Mouse (Mus musculus): Measurements from ENCODE around the gene Ccnc. TPM values are rescaled to one million over a fixed set of nuclear protein-coding genes. Genes with fewer than 3 reads are reported as not detected.

Ccnc gene
- total RNA-seq (2014; rRNA removed) (29.2 and 39.1 TPM in 2 replicates), polyA plus RNA-seq (2015; fragmentation: Nextera tagmentation; extraction: Ambion mirVana) (59.6 and 63.0 TPM in 2 replicates)

DNA sequence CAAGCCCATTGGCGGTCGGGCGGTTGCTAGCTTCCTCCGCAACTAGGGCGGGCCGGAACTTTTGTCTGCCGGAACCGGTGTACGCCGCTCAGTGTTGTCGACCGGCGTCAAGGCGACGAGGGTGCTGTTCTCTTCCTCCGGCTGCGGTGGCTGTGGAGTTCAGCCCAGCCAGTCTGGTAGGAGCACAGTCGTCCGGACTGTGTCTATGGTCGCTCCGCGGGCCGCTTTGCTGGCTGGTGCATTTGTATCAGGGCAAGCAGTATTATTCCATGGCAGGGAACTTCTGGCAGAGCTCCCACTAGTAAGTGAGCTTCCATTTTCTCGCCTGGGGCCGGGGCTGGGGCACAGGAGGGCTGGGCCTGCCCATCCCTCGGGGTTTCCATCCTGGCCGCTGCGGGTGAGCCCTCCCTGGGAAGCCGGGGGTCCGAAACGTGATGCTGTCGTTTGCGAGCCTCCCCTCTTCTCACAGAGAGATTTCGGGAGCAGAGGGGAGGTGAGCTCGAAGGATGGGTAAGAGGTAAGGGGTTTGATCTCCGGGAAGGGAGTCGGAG is at the start of gene Ccnc:
Ccnc (plus strand) TSS at position 87 of the 551 bp plus-strand sequence.
- H3K4me3 ChIP-seq (ENCODE audit: low read depth, low read length), result peak within 1 kb of the TSS; percentile 89
- no peaks in the 10 kb centered on the region for H3K9me3 ChIP-seq (ENCODE audit: low read length)
- H3K4me1 ChIP-seq (ENCODE audit: insufficient read depth, low read length), result peaks cover 7% of the 10 kb centered on the region; the same call in 1 of the 2 replicates
- WGBS, result under 1% methylated on average over 37 of the region's 37 CpGs
- H3K36me3 ChIP-seq (ENCODE audit: insufficient read depth, low read length), result no peaks in the 10 kb centered on the region
- ATAC-seq (ENCODE audit: low FRiP score) (peak; percentile 97), DNase-seq (ENCODE audit: low spot score) (peak; percentile 97)
- peak within 1 kb of the TSS; percentile 93 for H3K9ac ChIP-seq (replicated peaks; ENCODE audit: low read length, poor library complexity, severe bottlenecking)
- H3K27ac ChIP-seq (ENCODE audit: low read depth, low read length), result peak within 1 kb of the TSS; percentile 83
- no peaks in the 10 kb centered on the region for H3K27me3 ChIP-seq (ENCODE audit: insufficient read depth, low read length)
- TF ChIP-seq CTCF (IDR thresholded peaks at IDR 0.05), result no peak
- peak within 1 kb of the TSS; percentile 69 for H3K4me2 ChIP-seq (ENCODE audit: low read depth, low read length, poor library complexity, severe bottlenecking)

DNA sequence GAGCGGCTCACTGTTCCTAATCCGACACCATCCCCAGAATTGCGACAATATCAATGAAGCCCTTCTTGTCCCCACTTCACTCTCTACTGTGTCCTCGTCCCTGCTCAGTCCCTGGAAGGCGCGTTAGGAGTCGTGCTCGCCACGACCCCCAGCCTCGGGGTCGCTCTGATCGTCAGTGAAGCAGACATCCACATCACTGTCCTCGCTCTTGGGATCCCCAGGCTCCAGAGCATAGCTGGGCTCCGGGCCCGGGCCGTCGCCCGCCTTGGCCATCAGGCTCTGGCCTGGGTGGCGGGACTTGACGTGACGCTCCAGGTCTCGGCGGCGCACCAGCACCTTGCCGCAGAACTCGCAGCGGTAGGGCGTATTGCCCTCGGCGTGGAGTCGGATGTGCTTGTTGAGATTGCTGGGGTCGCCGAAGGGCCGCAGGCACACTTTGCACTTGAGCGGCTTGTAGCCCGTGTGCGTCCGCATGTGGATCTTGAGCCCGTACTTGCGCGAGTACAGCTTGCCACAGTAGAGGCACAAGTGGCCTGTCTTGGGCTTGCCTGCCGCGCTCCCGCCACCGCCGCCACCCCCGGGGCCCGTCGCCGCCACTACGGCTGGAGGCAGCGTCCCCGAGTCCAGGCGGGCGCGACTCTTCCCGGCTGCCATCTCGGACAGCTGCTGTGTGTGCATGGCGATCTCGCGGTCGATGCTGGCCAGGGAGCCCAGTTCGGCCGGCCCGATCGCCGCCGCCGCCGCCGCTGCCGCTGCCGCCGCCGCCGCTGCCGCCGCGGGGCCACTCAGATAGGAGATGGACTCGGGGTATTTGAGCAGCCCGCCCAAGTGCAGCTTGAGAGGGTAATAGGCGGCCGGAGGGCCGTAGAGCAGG is 49.2 kb upstream of the Ccnc start:
- Histone ChIP-seq H3K9me3 (ENCODE audit: low read length) (no peaks in the 10 kb centered on the region), H3K36me3 (ENCODE audit: insufficient read depth, low read length) (no peaks in the 10 kb centered on the region), H3K4me3 (ENCODE audit: low read depth, low read length) (peak overlapping the region; percentile 25), H3K27me3 (ENCODE audit: insufficient read depth, low read length) (peaks cover 80% of the 10 kb centered on the region), H3K27ac (ENCODE audit: low read depth, low read length) (no peak overlapping the region), H3K9ac (replicated peaks; ENCODE audit: low read length, poor library complexity, severe bottlenecking) (no peak overlapping the region), H3K4me1 (ENCODE audit: insufficient read depth, low read length) (no peaks in the 10 kb centered on the region), H3K4me2 (ENCODE audit: low read depth, low read length, poor library complexity, severe bottlenecking) (peak overlapping the region; percentile 36)
- TF ChIP-seq CTCF (IDR thresholded peaks at IDR 0.05), result no peak
- under 1% methylated on average over 68 of the region's 84 CpGs for WGBS
- peak; percentile 42 for ATAC-seq (ENCODE audit: low FRiP score)
- DNase-seq (ENCODE audit: low spot score), result no peak

DNA sequence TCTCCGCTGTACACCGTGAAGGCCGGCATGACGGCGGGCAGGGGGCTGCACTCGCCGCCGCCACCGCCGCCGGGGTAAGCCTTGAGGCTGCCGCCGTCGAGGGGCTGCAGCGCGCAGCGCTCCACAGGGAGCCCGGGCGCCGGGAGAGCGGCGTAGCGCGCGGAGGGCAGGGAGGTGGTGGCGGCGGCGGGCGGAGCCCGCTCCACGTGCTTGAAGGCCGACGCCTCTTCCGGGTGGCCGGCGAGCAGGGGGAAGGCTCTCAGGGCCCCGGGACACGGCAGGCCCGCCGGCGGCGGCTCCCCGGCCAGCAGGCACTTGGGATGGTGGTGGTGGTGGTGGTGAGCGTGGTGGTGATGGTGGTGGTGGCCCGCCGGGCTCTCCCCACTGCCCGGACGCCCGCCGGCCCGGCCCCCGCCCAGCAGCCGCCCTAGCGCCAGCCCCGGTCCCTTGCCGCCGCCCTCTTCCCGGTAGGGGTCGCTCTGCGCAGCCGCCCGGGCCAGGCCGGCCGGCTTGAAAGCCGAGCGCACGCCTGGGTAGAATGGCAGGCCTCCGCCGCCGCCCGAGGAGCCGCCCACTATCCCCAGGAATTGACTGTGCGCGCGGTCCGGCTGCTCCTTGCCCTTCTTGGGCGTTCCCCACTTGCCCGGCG is 48.4 kb upstream of the Ccnc start:
- 0% methylated on average over 34 of the region's 79 CpGs for WGBS
- Histone ChIP-seq H3K4me3 (ENCODE audit: low read depth, low read length) (peak overlapping the region; percentile 25), H3K4me1 (ENCODE audit: insufficient read depth, low read length) (no peaks in the 10 kb centered on the region), H3K36me3 (ENCODE audit: insufficient read depth, low read length) (no peaks in the 10 kb centered on the region), H3K4me2 (ENCODE audit: low read depth, low read length, poor library complexity, severe bottlenecking) (peak overlapping the region; percentile 36), H3K9me3 (ENCODE audit: low read length) (no peaks in the 10 kb centered on the region), H3K27ac (ENCODE audit: low read depth, low read length) (no peak overlapping the region), H3K27me3 (ENCODE audit: insufficient read depth, low read length) (peaks cover 85% of the 10 kb centered on the region), H3K9ac (replicated peaks; ENCODE audit: low read length, poor library complexity, severe bottlenecking) (no peak overlapping the region)
- no peak for TF ChIP-seq CTCF (IDR thresholded peaks at IDR 0.05)
- DNase-seq (ENCODE audit: low spot score) (no peak), ATAC-seq (ENCODE audit: low FRiP score) (peak; percentile 72)

DNA sequence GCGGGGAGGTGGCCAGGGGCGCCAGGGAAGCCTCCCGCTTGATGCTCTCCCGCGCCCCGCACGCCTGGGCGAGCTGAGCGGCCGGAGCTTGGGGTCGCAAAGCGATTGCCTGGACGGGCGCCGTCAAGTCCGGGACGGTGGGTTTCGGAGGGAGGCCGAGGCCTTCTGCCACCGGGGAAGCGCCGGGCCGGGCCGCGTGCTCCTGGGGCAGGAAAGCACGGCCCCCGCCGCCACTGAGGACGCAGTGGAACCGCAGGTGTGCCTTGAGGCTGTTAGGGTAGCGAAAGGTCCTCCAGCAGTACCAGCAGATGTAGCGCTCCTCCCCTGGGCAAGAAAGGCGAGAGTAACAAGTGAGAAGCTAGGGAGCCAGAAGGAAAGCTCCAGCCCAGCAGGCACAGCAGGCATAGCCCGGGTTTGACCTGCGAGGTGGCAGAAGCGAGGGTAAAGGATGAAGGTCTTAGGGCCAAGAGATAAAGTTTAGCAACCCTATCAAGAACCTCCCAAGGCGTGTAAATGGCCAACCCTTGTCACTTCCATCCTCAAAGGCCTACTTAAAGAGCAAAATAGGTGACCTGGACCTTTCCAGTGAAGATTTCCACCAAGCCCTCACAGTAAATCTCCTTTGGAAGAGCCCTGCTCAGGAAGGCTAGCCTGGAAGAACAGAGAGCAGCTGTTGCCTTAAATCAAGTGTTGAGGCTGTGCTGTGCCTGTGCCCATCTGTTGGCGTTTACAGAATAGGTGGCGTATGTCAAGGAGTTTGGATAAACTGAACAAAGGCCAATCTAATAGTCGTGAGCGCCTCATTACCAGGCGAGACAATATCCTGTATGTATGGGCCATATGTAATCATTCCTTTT is 47.6 kb upstream of the Ccnc start:
- peaks cover 85% of the 10 kb centered on the region for H3K27me3 ChIP-seq (ENCODE audit: insufficient read depth, low read length)
- no peak overlapping the region for H3K9ac ChIP-seq (replicated peaks; ENCODE audit: low read length, poor library complexity, severe bottlenecking)
- H3K4me2 ChIP-seq (ENCODE audit: low read depth, low read length, poor library complexity, severe bottlenecking), result peak overlapping the region; percentile 36
- H3K9me3 ChIP-seq (ENCODE audit: low read length), result no peaks in the 10 kb centered on the region
- no peak for TF ChIP-seq CTCF (IDR thresholded peaks at IDR 0.05)
- H3K4me1 ChIP-seq (ENCODE audit: insufficient read depth, low read length), result no peaks in the 10 kb centered on the region
- ATAC-seq (ENCODE audit: low FRiP score) (peak; percentile 8; the same call in 1 of the 2 replicates), DNase-seq (ENCODE audit: low spot score) (no peak)
- 2% methylated on average over 42 of the region's 42 CpGs for WGBS
- H3K36me3 ChIP-seq (ENCODE audit: insufficient read depth, low read length), result no peaks in the 10 kb centered on the region
- H3K27ac ChIP-seq (ENCODE audit: low read depth, low read length), result no peak overlapping the region
- no peak overlapping the region; the same call in 1 of the 2 replicates for H3K4me3 ChIP-seq (ENCODE audit: low read depth, low read length)

DNA sequence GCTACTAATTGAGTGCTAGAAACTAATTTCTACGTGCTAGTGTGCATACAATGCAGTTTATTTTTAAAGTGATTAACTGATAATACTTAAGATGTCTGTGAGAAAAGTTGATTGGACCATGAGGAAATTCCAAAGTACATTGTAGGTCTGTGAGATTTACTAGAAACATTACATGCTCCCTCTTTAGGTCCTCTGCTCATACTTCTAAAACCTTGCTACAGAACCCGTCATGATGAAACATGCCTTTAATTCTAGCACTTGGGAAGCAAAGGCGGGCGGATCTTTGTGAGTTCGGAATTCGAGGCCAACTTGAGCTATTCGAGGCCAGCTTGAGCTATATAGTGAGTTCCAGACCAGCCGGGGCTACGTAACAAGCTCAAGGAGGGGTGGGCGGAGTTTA is 46.5 kb upstream of the Ccnc start:
- 6% methylated on average over 10 of the region's 10 CpGs for WGBS
- ATAC-seq (ENCODE audit: low FRiP score) (no peak), DNase-seq (ENCODE audit: low spot score) (no peak)
- TF ChIP-seq CTCF (IDR thresholded peaks at IDR 0.05), result no peak
- Histone ChIP-seq H3K9me3 (ENCODE audit: low read length) (no peaks in the 10 kb centered on the region), H3K4me2 (ENCODE audit: low read depth, low read length, poor library complexity, severe bottlenecking) (no peak overlapping the region), H3K36me3 (ENCODE audit: insufficient read depth, low read length) (no peaks in the 10 kb centered on the region), H3K27me3 (ENCODE audit: insufficient read depth, low read length) (peaks cover 93% of the 10 kb centered on the region), H3K27ac (ENCODE audit: low read depth, low read length) (no peak overlapping the region), H3K9ac (replicated peaks; ENCODE audit: low read length, poor library complexity, severe bottlenecking) (no peak overlapping the region), H3K4me1 (ENCODE audit: insufficient read depth, low read length) (no peaks in the 10 kb centered on the region), H3K4me3 (ENCODE audit: low read depth, low read length) (no peak overlapping the region)

Measured in midbrain, postnatal 0 days (tissue).